Mouse (Mus musculus) liver, adult 2 months (tissue): ENCODE measurements around the gene Pibf1.

Experiments
- CTCF ChIP-seq: fragments of 200-500 bp; IDR thresholded peaks from 2 replicates; pipeline ENCODE4 v1.5.1; 2011; ENCODE audit warnings: low read depth, low read length, control low read depth
- POLR2A ChIP-seq: fragments of 200-500 bp; IDR thresholded peaks from 2 replicates; pipeline ENCODE4 v1.6.1; 2011; ENCODE audit warnings: low read length, control low read depth; ENCODE audit not compliant: insufficient read depth; ENCODE audit errors: extremely low read depth

- TF ChIP-seq CTCF (no peak), POLR2A (no peak)
Observed at GRCm38 (mm10) chr14:99127509-99127908, 28.3 kb downstream of the Pibf1 start.
